Mouse (Mus musculus): ENCODE data around the gene Srsf7. TPM values are rescaled to one million over a fixed set of nuclear protein-coding genes. Genes with fewer than 3 reads are reported as not detected.

The Srsf7 gene
- polyA plus RNA-seq (2021; fragmentation: Nextera tagmentation), result 26.5 and 26.9 TPM in 2 replicates
- long read RNA-seq, experiment 1, transcript Srsf7-208 (8 exons, 1,040 nt), result minor isoform, 6 of 45 reads
- long read RNA-seq, experiment 1, transcript Srsf7-201 (8 exons, 2,288 nt), result major isoform, 17 of 45 reads
- long read RNA-seq, experiment 1, partial matches to known transcripts, result 5 of 45 reads
- long read RNA-seq, experiment 1, other reads (novel, unspliced or antisense), result 15 of 45 reads
- long read RNA-seq, experiment 2, transcript Srsf7-201 (8 exons, 2,288 nt), result major isoform, 44 of 143 reads
- long read RNA-seq, experiment 2, transcript Srsf7-207 (7 exons, 1,921 nt), result minor isoform, 5 of 143 reads
- long read RNA-seq, experiment 2, transcript Srsf7-208 (8 exons, 1,040 nt), result minor isoform, 28 of 143 reads
- long read RNA-seq, experiment 2, partial matches to known transcripts, result 9 of 143 reads
- long read RNA-seq, experiment 2, other reads (novel, unspliced or antisense), result 50 of 143 reads

GRCm38 (mm10) chr17:80206671-80207581 lies at the start of gene Srsf7, which contains the start of gene Ttc39d:
Gene Srsf7 (minus strand): TSS chr17:80207307.
Gene Ttc39d (plus strand): TSS chr17:80207460.

GRCm38 (mm10) chr17:80224326-80225116 lies 17.4 kb upstream of the Srsf7 start, which contains the start of gene Gemin6:
Gene Gemin6 (plus strand): TSS chr17:80224441.

Other genes with a start within 250 kb of the Srsf7 start
- gene Hnrnpll, start 145.0 kb downstream of the Srsf7 start, polyA plus RNA-seq (2021; fragmentation: Nextera tagmentation), result 24.5 and 26.9 TPM in 2 replicates
- gene Galm, start 79.8 kb downstream of the Srsf7 start, polyA plus RNA-seq (2021; fragmentation: Nextera tagmentation), result 1.6 and 3.6 TPM in 2 replicates
- gene Ttc39d, start 153 bp upstream of the Srsf7 start, polyA plus RNA-seq (2021; fragmentation: Nextera tagmentation), result 0.20 and 0.26 TPM in 2 replicates
- 9.4 and 12.4 TPM in 2 replicates for gene Gemin6, start 17.1 kb upstream of the Srsf7 start, polyA plus RNA-seq (2021; fragmentation: Nextera tagmentation)
- 56.0 and 68.9 TPM in 2 replicates for gene Morn2, start 82.9 kb upstream of the Srsf7 start, polyA plus RNA-seq (2021; fragmentation: Nextera tagmentation)
- gene Dhx57, start 83.2 kb upstream of the Srsf7 start, polyA plus RNA-seq (2021; fragmentation: Nextera tagmentation), result 4.7 and 5.5 TPM in 2 replicates
- 1.1 and 1.2 TPM in 2 replicates for gene Arhgef33, start 100.1 kb upstream of the Srsf7 start, polyA plus RNA-seq (2021; fragmentation: Nextera tagmentation)
- 1.0 TPM in 1 of 2 replicates, not detected in the other for gene Gm10190, start 166.2 kb upstream of the Srsf7 start, polyA plus RNA-seq (2021; fragmentation: Nextera tagmentation)

All from layer of hippocampus, adult 6 months (tissue).